Mouse (Mus musculus): ENCODE data around the gene Gad1.
A peak's percentile ranks its signal among the peaks of the same experiment; 100 is the strongest.

Gene Gad1

GRCm38 (mm10) chr2:70564646-70565315 lies 11.9 kb downstream of the Gad1 start:
- no peak for DNase-seq (ENCODE audit: low spot score)

GRCm38 (mm10) chr2:70565651-70566602 lies 13.1 kb downstream of the Gad1 start:
- DNase-seq (ENCODE audit: low spot score) = no peak

- DNase-seq (ENCODE audit: low spot score) = no peak
These were observed 13.7 kb downstream of the Gad1 start for GRCm38 (mm10) chr2:70566603-70566981.

- no peak for DNase-seq (ENCODE audit: low spot score)
These were observed 14.3 kb downstream of the Gad1 start for GRCm38 (mm10) chr2:70567071-70567681.

- DNase-seq (ENCODE audit: low spot score) = no peak
These were observed 14.8 kb downstream of the Gad1 start for GRCm38 (mm10) chr2:70567682-70568077.

GRCm38 (mm10) chr2:70568198-70568941 lies 15.5 kb downstream of the Gad1 start:
- no peak for DNase-seq (ENCODE audit: low spot score)

GRCm38 (mm10) chr2:70571698-70572097 lies 18.8 kb downstream of the Gad1 start:
- no peak for DNase-seq (ENCODE audit: low spot score)

- no peak for DNase-seq (ENCODE audit: low spot score)
These were observed 19.4 kb downstream of the Gad1 start for GRCm38 (mm10) chr2:70572251-70572650.

GRCm38 (mm10) chr2:70573544-70574210 lies 20.8 kb downstream of the Gad1 start:
- DNase-seq (ENCODE audit: low spot score) = no peak

- DNase-seq (ENCODE audit: low spot score) = no peak
These were observed 35.3 kb downstream of the Gad1 start for GRCm38 (mm10) chr2:70588200-70588599.

GRCm38 (mm10) chr2:70592432-70592831 lies 39.6 kb downstream of the Gad1 start:
- DNase-seq (ENCODE audit: low spot score) = no peak

GRCm38 (mm10) chr2:70593670-70594069 lies 40.8 kb downstream of the Gad1 start:
- DNase-seq (ENCODE audit: low spot score) = peak; percentile 12

- DNase-seq (ENCODE audit: low spot score) = no peak
These were observed 43.0 kb downstream of the Gad1 start for GRCm38 (mm10) chr2:70595896-70596295.

- DNase-seq (ENCODE audit: low spot score) = no peak
These were observed 56.9 kb downstream of the Gad1 start for GRCm38 (mm10) chr2:70609769-70610168.

- no peak for DNase-seq (ENCODE audit: low spot score)
These were observed 62.0 kb downstream of the Gad1 start for GRCm38 (mm10) chr2:70614745-70615351.

- DNase-seq (ENCODE audit: low spot score) = no peak
These were observed 63.2 kb downstream of the Gad1 start for GRCm38 (mm10) chr2:70616076-70616475.

GRCm38 (mm10) chr2:70616617-70617016 lies 63.7 kb downstream of the Gad1 start:
- no peak for DNase-seq (ENCODE audit: low spot score)

GRCm38 (mm10) chr2:70619232-70619835 lies 66.5 kb downstream of the Gad1 start:
- DNase-seq (ENCODE audit: low spot score) = no peak

- DNase-seq (ENCODE audit: low spot score) = peak; percentile 37
These were observed 67.4 kb downstream of the Gad1 start for GRCm38 (mm10) chr2:70620225-70620624.

- DNase-seq (ENCODE audit: low spot score) = no peak
These were observed 69.4 kb downstream of the Gad1 start for GRCm38 (mm10) chr2:70622244-70622643.

GRCm38 (mm10) chr2:70625761-70626160 lies 72.9 kb downstream of the Gad1 start:
- DNase-seq (ENCODE audit: low spot score) = no peak
